Mouse (Mus musculus): Measurements from ENCODE around the gene Clybl.

Gene Clybl

DNA sequence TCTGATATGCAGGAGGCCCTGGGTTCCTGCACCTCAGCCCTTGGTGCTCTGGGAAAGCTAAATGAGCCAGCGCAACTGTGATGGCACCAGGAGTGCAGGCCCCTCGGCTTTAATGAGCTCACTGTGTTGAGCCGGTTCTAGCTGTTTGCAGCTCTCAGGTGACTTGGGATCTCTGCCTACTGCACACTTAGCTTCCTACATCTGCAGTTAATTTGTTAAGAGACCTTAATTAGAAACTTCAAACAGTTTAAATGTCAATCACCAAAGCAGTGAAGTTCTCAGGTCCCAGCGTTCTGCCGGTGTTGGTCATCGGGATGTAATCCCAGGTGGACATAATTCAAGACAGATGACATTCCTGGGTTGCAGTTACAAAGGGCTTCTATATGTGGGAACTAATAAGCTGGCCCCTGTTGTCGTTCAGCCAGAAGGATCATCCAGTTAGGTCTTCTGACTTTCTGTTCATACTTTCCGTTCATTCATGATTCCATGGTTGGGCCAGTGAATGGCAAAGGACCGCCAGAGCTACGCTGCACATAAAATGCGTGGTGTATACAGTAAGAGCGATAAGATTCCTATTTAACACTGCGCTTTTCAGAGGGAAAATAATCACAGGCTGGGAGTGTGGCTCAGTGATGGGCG is 18.9 kb downstream of the Clybl start:
- DNase-seq, result no peak

- no peak for DNase-seq
These were observed 27.7 kb downstream of the Clybl start for GRCm38 (mm10) chr14:122209177-122209576.

DNA sequence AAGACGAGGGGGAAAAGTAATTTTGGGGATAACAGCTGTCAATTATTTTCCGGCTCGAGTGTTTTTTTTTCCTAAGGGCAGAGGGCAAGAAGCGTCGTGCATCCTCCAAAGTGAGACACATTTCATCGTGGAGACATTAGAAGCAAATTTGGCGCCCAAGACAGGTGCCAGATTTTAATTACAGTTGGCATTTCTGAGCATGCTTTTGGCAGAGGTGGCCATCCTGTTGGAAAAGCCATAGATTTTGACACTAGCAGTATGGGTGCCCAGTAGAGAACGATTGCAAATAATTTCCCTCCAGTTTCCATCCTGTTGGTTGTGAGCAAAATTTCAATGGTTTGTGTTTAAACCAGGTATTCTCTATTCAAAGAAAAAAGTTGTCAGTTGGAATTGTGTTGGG is 32.1 kb downstream of the Clybl start:
- DNase-seq, result no peak

GRCm38 (mm10) chr14:122214126-122214525 is 32.6 kb downstream of the Clybl start:
- DNase-seq, result no peak

DNA sequence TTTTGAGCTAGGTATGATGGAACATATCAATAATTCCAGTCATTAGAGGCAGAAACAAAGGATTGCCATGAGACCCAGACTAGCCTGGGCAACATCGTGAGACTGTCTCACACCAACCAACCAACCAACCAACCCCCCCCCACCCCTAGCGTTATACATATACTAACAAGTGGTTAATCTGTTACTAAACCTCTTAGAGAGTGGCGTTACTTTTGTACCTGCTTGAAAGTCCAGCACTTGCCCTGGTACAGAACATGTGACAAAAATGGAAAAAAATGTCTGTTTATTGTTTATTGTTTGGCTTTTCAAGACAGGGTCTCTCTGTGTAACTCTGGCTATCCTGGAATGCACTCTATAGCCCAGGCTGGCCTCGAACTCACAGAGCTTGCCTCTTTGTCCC is 35.7 kb downstream of the Clybl start:
- peak; percentile 13 to 18 for DNase-seq

DNA sequence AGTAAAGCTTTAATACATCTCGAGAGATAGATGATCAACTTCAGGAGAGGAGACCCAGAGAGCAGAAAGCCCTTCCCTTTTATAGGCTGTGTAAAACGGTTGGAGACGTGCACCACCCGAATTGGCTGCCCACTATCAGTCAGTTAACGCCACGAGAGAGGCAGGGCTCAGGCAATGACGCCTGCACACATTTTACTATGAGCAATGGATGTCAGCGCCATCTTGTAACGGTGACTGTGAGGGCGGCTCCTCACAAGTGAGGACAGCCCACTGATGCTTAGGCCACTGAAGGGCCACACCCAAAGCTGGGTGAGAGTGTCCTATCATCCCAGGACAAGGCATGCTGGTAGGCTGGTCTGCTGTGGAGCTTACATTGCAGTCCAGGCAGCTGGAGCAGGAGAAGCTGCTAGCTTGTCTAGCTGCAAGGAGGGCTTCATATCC is 41.5 kb downstream of the Clybl start:
- no peak for DNase-seq

DNA sequence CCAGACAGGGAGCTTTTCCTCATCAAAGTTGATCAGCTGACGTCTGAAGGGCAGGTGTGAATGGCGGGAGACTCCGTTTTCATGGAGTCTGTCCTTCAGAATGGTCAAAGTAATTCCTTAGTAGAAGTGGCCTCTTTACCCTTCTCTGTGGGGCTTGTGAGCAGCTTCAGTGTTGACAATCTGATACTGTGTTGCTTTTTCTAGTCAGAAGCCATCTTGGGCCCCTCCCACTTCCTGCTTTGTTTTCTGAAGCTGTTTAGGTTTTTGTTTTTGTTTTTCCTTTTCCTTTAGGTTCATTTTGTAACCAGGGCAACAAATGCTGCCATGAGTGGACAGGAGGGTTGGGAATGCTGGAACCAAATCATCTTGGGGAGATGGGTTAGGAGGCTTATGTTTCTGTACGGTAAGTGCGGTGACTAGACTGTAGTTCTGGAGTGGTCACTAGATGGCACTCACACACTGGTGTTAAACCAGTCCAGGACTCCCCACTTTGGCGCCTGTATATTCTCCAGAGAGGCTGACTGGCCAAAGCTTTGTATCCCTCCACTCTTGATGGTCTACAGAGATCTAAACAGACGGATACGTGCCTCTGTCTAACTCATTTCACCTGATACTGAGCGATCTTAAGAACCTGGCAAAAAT is 42.1 kb downstream of the Clybl start:
- peak; percentile 53 to 82 for DNase-seq

GRCm38 (mm10) chr14:122224103-122224494 is 42.6 kb downstream of the Clybl start:
- no peak for DNase-seq

DNA sequence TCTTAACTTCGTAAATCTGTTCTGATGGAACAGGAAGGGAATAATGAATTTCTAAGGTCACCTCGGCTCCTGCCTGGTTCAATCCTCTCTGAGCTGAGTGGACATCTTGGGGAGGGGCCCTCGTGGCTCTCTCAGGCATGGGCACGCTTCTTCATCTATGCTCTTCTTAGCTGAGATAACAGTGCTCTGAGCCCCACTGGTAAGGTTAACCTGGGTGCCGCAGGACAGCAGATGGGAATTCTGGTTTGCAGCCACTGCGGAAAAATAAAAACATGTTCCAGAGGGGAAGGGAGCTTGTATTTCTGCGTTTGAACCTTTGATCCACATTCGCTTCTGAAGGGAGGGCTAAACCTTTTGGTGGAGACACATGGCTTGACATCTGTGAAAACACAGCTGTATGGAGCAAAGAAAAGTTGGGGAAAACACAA is 43.0 kb downstream of the Clybl start:
- no peak for DNase-seq

DNA sequence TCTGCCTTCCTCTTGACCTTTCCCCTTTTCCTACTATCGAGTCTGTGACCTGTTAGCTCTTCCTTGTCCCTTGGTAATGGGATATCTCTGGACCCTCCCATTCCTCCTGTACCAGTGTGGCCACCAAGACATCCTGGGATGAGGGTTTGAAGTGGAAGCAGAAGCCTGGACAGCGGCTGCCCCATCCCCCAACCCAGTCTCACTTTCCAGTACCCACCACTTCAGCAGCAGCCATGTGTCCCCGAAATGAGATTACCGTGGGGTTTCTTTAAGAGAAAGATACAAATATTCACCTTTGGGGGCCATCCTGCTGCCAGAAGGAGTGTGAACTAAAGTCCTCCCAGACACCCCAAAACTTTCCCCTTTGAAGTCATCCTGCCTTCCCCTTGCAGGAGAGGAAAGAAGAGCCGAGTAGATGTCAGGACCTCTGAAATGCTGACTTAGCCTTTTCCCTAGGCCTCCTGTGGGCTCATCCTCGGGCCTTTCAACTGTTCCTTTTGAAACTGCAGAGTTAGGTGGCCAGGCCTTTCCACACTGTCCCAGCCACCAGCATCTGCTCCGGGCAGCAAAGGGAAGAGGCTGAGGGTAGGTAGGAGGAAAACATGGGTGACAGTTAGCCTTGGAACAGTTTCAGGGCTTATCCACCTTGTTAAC is 44.1 kb downstream of the Clybl start:
- DNase-seq, result no peak

DNA sequence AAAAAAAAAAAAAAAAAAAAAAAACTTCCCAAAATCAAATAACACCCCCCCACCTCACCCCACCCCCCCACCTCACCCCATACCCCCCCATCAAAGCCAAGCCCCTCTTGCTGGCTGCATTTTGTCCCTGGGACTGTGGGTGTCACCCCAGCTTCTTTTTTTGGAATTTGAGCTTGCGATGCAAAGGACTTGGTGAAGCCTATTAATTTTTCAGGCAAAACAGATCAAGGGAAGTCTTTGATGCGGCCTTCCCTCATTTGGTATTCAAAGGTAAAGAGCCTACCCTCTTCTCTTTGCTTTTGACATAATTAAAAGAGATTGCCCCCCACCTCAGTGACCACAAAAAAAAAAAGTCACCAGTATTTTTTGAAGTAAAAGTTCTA is 44.6 kb downstream of the Clybl start:
- no peak for DNase-seq

GRCm38 (mm10) chr14:122226666-122227453 is 45.4 kb downstream of the Clybl start:
- DNase-seq, result no peak

- DNase-seq, result no peak
These were observed 46.0 kb downstream of the Clybl start for GRCm38 (mm10) chr14:122227454-122227951.

DNA sequence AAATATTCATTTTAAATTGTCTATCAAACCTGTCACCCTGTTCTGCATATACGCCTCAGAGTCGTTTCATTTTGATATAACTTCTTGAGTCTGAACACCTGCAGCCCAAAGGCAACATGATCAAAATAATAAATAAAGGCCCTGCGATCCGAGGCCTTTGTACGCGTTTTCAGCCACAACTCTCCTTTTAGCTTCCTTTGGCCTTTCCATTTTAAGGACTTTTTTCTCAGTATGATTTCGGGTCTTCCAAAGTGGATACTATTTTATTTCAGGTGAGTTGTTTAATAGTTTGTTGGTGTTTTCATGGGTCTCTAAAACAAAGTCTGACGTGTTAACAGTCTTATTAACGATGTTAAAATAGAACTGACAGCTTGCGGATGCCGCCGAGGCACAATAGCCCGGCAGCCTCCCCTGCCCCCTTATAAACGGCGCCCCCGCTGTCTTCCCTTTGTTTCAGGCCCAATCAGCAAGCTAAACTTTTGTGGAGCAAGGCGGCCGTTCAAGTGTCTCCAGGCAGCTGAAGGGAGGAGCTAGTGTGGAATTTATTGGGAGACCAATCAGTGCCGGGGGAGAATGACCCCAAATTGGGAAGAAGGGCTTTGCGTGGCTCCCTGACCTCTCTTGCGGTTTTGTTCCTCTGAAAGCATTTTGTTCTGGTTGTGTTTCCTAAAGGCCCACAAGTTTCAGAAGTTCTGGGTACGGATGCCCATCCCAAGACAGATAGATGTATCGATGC is 47.5 kb downstream of the Clybl start:
- no peak for DNase-seq

DNA sequence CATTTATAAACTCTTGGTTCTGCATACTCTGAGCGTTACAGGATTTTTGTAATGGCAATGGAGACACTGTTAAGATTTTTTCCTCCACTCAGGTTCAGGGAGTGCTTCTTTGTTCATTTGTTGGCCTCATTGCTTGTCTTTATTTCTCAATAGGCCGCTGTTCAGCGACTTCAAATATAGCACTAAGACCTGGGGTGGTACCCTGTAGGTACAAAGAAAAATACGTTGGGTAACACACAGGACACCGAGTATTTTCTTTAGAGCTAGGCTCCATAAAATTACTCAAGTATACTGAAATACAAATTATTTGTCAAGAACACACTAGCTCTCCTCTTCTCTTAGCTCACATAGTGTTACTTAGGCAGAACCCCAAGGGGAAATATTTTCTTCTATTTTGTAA is 48.5 kb downstream of the Clybl start:
- DNase-seq, result no peak

GRCm38 (mm10) chr14:122230621-122231025 is 49.1 kb downstream of the Clybl start:
- DNase-seq, result no peak

DNA sequence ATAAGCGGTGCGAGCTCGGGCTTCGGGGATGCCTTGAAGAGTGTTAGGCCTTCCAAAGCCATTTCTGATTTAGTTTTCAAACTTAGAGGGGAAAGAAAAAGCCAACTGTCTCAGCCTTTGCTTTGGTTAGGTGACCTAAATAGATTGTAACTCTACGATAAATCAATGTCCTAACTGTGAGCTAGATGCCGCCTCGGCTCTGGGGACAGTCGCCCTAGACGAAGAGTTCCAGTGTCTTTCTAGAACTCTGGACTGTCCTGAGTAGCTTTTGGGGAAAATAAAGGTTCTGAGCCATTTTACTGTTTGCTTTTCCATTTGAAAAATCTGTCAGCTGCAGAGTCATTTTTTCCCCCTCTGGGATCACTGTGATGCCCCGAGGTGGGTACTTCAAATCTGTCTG is 49.6 kb downstream of the Clybl start:
- no peak for DNase-seq

DNA sequence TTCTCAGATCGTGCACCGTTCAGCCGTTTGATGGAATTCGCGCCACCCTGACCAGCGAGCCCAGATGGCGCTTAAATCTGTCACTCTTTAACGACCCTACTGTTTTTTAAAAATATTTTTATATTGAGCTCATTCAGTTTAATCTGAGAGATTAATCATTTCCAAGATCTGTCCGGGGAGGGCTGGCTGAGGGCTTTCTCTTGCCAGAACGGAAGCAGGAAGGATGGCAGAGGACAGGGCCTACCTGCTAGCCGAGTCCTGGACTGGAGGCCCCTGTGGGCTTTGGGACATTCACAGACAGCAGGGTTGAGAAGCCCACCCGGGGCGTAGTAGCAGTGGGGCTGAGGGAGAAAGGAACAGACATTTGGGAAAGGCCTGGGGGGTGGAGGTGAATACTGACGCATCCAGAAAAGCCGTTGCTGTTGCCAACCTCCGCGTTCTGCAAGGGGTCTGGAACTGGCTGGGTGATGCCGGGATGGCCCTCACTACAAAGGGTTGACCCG is 51.8 kb downstream of the Clybl start:
- peak; percentile 61 to 66 for DNase-seq

- DNase-seq, result no peak
These were observed 62.4 kb downstream of the Clybl start for GRCm38 (mm10) chr14:122243874-122244273.

DNA sequence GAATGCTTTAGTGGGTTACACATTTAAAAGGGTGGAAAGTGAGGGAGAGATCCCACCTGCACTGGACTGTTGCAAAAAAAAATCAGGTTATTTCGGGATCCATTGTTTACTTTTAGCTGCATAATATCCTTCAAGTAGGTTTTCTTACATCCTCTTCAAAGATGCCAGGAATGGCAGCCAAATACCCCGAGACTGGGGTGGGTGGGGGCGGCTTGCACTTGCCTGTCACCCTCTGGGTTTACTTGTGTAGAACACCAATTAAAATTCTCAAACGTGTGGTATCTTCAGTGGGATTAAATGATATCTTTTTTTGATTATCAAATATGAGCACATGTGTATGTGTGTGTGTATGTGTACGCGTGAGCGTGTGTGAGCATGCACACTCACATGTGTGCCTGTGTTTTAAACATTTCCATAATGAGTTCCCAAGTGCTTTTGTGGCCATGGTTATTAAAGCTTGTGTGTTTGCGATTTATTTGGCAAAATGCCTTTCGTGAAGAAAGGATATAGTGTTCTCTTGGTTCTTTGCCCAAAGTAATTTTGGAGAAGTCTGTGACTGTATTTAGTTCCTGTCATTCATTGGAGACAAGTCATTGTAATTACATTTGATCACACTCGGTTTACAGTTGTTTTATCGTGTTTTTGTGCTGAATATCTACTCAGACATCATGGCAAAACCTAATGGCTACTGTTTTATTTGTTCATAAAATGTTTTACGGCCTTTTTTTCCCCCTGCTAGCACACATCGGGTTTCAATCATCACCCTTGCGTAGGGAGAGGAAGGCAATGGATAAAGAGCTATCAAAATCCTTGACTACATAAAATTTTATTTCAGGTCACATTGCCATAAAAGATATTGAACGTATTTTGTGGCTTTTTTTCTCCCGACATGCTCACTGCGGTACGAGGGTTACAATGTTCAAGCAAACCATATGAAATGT is 65.7 kb downstream of the Clybl start:
- no peak for DNase-seq

GRCm38 (mm10) chr14:122249123-122249522 is 67.6 kb downstream of the Clybl start:
- DNase-seq, result peak in 1 of 2 experiments; percentile 22
